In the genomic region with DNA sequence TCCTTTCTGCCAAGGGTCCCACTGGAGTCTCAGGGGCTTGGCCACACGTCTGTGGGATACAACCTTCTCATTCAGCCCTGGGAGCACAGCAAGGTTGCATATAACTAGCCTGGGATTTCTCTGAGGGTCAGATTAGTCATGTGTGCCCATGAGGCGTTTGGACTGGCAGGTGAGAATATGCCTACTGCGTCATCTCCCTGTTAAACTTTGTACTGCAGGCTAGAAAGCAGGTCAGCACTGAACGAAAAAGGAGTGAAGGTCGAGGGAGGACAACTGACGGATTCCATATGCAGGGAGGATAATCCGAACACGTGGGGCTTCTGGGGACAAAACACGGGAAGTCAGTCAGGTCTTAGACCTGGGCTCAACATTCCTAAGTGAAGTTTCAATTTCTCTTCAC, we compare ENCODE assay signal across 14 mouse cellular contexts. TPM values are rescaled to one million over a fixed set of nuclear protein-coding genes. Genes with fewer than 3 reads are reported as not detected.
"Had no signal": no experiment of that assay in that cellular context is flagged by ENCODE, and none has a peak within 500 bp of the region (broad histone marks: within the 10 kb centered on the region; RNA-seq: fewer than 3 reads in every experiment).

No protein-coding gene starts in this region.

- H3K9ac ChIP-seq: limb, embryonic 13.5 days; liver, embryonic 12.5 days; lung, embryonic 14.5 days; midbrain, embryonic 13.5 days had no signal

- H3K9me3 ChIP-seq: limb, embryonic 13.5 days; liver, embryonic 12.5 days; midbrain, embryonic 13.5 days had no signal

- ATAC-seq: inflammation-experienced regulatory T-cells, adult 6 months; intestine, postnatal 0 days; liver, embryonic 12.5 days; midbrain, embryonic 13.5 days had no signal

- H3K27ac ChIP-seq: layer of hippocampus, adult 2 months; limb, embryonic 13.5 days; liver, embryonic 12.5 days; midbrain, embryonic 13.5 days; stomach, postnatal 0 days had no signal

- H3K4me3 ChIP-seq: layer of hippocampus, adult 2 months; limb, embryonic 13.5 days; liver, embryonic 12.5 days; midbrain, embryonic 13.5 days had no signal

- DNase-seq: left cerebral cortex, postnatal 4 days; lung, embryonic 14.5 days; right cerebral cortex, adult 18-20 months; thymus, postnatal 4 days had no signal

- H3K27me3 ChIP-seq: limb, embryonic 13.5 days; liver, embryonic 12.5 days; midbrain, embryonic 13.5 days had no signal

- H3K36me3 ChIP-seq: limb, embryonic 13.5 days; liver, embryonic 12.5 days had no signal

- H3K4me1 ChIP-seq: limb, embryonic 13.5 days; liver, embryonic 12.5 days; midbrain, embryonic 13.5 days had no signal

- H3K4me2 ChIP-seq: limb, embryonic 13.5 days; liver, embryonic 12.5 days; lung, embryonic 14.5 days; midbrain, embryonic 13.5 days had no signal

RNA-seq across cellular contexts. Expression of gene Gm17651, which starts 22.8 kb away (rescaled TPM):
- polyA plus RNA-seq: inflammation-experienced regulatory T-cells, adult 6 months; intestine, postnatal 0 days; limb, embryonic 13.5 days; liver, embryonic 12.5 days; liver, embryonic 16.5 days; lung, embryonic 14.5 days; midbrain, embryonic 13.5 days; midbrain, postnatal 0 days; neural tube, embryonic 14.5 days; stomach, postnatal 0 days had no signal
